Mouse (Mus musculus) inflammation-experienced regulatory T-cells, adult 6 months (primary cell): ENCODE measurements around the gene Soga1. TPM values are rescaled to one million over a fixed set of nuclear protein-coding genes. Genes with fewer than 3 reads are reported as not detected.

Source experiments
- ATAC-seq: one replicate; pipeline ENCODE4 v1.8.0; 2017
- polyA plus RNA-seq, 3 experiments: library from polyadenylated mRNA; unstranded; fragments of 100-300 nt; shearing (Covaris generic); gene quantifications; one replicate each; pipeline ENCODE4 v1.2.1; 2017

The Soga1 gene
- polyA plus RNA-seq, 3 experiments from 2014 or later: 0.17 TPM; not detected in 2

DNA sequence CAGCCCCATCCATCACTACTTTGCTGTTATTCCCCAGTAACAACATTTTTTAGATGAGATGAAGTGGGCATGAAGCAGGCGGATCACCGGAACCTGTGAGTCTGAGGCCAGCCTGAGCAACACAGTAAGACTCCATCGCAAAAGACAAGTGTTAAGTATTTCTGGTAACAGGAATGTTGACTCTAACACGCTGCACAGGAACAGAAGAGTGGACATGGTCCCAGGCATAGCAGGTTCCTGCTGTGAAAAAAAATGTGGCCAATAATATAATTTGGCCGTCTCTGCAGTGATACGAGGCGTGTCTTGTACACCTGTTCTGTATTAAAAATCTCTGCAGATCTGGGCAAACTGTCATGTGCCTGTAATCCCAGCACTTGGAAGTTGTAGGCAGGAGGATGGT lies 43.7 kb downstream of the Soga1 start:
- ATAC-seq: no peak

DNA sequence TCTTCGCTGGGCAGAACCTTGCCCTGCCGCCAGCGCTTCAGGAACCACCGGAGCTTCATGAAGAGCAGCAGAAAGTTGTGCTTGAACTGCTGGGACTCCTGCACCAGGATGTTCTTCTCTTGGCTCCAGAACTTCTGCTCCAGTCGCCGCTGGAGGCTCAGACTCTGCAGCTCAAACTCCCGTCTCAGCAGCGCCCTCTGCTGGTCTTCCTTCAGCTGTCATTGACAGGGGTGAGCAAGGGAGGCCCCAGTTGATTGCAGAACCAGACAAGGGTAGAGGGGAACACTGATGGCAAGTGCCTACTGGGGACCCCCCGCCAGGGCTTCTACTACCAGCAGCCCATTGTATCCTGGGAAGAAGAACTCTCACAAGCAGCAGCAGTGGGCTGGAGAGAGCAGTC lies 48.2 kb downstream of the Soga1 start:
- ATAC-seq: peak; percentile 25

- ATAC-seq: no peak
These were observed 50.8 kb downstream of the Soga1 start for GRCm38 (mm10) chr2:157028261-157028660.

DNA sequence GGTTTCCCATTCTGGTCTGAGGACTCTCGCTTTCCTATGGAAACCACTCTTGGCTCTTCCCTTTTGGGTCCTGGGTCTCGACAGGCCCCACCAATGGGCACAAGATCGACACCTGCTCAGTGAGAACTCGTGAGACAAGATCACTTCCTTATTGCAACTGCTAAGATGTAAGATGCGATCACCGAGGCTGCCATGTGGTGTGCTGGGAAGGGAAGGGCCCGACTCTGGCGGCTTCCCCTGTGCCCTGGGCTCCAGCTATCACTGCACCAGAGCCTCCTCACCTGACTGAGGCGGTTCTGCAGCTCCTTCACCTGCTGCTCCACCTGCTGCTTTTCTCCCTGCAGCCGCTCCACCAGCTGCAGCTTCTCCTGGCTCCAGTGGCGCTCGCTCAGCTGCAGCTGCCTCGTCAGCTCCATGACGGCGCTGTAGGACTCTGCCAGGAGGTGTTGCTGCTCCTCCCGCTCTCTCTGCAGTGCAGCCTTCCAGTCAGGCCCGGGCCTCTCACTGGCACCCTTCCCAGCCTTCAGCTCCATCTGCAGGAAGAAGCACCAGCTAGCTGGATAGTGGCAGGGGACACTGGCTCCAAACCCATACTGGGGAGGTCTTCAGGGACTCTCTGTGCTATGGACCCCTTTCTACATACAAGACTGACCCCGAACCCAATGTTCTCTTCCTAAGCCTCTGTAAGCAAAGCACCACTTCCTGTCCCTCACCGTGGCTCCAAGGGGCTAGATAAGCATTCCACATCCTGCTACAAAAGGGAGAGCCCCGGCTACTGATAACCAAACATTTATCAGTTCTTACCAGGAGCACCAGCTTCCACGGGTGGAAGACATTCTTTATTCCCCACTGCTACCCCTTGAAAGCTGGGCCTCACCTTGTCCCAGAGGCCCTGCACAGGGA lies 51.7 kb downstream of the Soga1 start:
- no peak for ATAC-seq

GRCm38 (mm10) chr2:157021156-157021555 lies 57.9 kb downstream of the Soga1 start:
- no peak for ATAC-seq

DNA sequence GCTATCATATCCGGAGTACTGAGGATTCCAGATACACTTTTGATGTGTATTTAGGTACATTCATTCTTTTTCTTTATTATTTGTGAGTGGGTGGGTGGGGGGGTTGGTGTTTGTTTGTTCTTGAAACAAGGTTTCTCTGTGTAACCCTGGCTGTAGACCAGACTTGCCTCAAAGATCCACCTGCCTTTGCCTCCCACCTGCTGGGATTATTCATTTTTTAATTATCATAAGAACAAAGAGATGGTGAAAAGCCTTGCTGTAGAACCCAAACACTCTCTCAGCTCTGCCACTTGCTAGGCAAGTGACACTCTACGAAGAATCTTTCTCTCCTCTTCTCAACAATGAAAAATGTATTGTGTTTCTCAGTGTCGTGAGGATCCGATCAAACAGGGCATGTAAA lies 59.8 kb downstream of the Soga1 start:
- ATAC-seq: no peak

DNA sequence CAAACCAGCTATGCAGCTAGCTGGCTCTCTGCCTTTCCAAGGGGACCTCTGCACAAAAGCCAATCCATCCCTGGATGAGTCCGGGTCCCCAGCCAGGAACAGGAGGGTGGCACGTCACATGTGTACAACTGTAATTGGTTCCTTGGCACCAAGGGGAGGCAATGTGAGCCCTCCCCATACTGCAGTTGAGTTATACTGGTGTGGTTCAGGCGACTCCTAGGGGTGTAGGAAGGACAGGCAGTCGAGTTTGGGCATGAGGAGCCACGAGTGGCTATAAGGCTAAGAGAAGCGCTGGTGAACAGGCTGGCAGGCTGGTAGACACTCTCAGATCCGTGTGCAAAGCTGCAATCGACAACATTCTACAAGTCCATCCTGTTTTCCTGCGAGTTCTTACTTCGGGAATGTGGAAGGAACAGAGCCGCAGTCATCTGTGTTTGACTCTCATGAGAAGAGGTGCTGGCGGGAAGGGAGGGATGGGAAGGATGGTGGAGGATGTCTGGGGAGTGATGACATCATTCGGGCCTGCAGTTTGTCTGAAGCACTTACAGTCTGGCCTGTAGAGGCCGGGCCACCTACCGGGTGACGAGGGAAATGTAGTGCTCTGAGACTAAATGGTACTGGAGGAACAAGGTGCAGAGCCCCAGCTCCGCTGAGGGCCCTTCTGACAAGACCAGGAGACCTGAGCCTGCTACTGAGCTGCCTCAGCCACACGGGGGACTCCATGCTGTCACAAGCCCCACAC lies 62.4 kb downstream of the Soga1 start:
- no peak for ATAC-seq

DNA sequence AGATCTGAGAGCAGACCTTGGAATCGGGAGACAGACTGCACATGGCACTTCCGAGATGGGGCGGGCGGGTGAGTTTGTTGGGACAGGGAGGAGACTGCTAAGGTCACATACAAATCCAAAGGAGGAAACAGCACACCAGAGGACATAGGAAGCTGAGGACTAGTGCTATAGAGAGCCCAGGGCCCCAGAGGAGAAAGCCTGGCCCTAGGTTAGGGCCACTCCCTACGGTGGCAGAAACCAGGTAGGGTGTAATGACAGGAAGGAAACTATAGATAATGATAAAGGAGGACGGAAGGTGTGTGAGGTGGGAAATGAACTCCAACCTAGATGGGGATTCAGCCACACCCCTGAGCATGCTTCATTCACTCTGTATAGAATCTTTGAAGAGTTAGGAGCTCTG lies 66.7 kb downstream of the Soga1 start:
- no peak for ATAC-seq

DNA sequence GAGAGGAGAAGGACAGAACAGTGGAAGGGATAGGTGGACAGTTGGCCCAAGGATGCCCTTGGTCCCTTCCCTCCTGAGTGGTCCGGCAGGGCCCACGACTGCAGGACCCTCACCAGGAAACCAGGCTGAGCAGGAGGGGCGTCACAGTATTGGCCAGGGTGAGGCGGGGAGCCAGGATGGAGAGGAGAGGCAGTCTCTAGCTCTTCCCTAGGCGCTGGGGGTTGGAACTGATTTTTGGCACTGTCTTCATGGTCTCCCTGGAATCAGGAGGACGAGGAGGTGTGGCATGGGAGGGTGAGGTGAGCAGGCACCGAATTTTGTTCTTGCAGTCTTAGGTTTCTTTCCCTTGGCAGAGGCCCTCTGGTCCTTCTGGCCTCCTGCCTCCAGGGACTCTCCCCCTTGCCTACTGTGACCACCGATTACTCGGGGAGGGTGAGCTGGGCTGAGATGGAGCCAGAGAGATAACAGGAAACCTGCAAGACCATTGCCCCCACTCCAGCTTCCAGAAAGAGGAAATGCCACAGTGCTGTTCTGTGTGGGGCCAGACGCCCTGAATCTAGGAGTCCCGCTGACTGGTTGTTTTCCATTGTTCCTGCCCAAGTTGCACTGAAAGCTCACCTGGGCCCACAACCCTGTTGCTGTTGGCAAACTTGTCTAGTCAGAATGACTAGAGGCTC lies 68.3 kb downstream of the Soga1 start:
- no peak for ATAC-seq

GRCm38 (mm10) chr2:157010121-157010520 lies 68.9 kb downstream of the Soga1 start:
- ATAC-seq: no peak

DNA sequence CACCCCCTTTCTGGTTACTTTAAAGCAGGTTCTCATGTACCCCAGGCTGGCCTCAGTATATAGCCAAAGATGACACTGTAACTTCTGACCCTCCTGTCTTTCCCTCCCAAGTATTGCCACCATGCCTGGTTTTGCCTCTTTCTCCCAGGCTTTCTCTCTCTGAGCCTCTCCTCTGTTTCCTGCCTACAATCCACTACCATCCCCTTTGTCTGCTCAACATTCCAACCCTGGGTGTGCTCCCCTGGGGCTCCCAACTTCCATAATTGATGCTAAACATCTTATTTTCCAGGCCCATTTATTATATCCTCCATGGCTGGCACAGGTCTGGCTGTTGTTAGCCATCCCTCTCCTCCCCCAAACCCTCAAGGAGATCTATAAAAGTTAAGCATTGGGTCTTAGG lies 70.5 kb downstream of the Soga1 start:
- no peak for ATAC-seq

GRCm38 (mm10) chr2:157007234-157007596 lies 71.8 kb downstream of the Soga1 start:
- ATAC-seq: peak; percentile 29

DNA sequence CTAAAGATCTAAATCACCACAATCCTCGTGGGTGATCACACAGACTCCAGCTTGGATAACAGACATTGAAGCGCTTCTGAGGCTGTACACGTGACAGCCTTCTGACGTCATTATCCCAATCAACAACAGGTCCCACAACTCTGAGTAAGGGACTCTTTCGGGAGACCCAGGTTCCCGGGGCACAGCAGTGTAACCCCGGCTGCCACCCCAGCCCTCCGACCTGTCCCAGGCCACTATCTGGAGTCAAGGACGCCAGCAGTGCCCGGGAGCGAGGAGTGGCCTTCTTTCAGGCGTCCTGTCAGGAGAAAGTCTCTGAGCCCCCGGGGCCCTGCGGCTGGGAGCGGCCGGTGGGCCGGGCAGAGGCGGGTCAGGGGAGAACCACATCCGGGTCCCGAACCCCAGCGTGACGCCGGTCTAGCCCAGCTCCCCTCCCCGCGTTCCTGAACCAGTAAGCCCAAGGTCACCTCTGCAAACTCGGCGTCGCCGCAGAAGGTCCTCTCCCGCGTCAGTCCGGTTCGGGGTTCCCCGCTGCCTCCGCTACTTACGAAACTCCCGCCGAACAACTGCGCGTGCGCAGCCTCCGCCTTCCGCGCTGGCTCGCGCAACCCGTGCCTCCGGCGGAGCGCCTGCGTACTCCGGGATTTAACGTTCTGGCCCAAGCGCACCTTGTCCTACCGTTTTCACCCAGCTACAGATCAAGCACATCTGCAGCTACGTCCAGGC lies 72.4 kb downstream of the Soga1 start, which contains the start of gene Dsn1:
Gene Dsn1, minus strand, starts transcription at position 644 of the 723 bp plus-strand sequence.
- peak; percentile 78 for ATAC-seq

GRCm38 (mm10) chr2:157002321-157002720 lies 76.7 kb downstream of the Soga1 start:
- no peak for ATAC-seq

- no peak for ATAC-seq
These were observed 80.8 kb downstream of the Soga1 start for GRCm38 (mm10) chr2:156998263-156998662.

DNA sequence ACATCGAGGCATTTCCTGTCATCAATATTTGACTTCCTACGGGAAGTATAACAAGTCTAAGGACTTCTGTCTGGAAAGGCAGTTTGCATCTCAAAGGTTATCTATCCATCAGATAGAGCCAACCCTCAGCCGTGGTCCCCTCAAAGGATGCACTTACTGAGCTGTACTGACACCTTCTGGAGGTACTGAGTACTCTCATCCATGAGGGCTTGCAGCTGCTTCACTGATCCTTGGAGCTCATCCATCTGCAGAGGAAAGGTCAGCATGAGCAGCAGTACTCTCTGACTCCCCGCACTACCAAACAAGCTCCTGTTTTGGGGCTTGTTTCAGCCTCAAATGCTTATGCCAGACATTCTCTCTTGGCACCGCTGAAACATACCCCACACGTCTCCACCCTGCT lies 82.5 kb downstream of the Soga1 start:
- ATAC-seq: no peak

- peak; percentile 94 for ATAC-seq
These were observed 87.4 kb downstream of the Soga1 start, which contains the start of gene Ndrg3 for GRCm38 (mm10) chr2:156991470-156992319. Gene Ndrg3, minus strand, starts transcription at chr2:156992056.

GRCm38 (mm10) chr2:156990727-156991431 lies 88.2 kb downstream of the Soga1 start:
- ATAC-seq: no peak

DNA sequence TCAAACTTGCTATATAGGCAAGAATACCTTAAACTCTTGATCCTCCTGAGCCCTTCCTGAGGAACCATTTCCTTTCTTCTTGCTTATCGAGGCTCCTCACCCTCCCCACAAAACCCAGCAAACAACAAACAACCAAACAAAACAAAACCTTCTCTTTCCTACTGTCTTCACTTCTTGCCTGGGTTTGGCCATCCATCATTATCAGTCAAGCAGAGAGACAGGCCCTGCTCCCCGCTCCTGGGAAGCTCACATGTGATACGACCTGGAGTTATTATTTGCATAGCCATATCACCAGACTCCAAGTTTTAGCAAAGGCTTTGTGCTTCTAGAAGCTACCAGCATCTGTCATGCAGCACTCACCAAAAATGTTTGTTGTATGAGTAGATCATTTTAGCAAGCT lies 91.7 kb downstream of the Soga1 start:
- ATAC-seq: no peak

DNA sequence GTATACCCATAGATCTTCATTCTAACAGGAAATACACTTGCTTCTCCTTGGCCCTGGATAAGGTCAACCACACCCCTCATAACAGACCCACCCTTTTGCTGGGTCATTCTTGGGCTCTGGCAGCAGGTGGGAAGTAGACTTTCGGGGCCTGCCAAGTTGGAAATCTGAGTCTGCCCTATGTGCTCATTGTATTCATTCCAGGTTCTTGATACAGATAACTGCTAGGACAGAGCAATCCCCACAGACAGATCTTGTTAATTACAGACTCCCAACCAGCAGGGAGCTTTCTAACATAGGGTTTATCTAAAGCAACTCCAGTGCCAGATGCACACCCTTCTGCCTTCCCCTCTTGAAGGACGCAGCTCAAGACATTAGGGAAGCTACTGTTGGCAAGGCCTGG lies 96.2 kb downstream of the Soga1 start:
- ATAC-seq: no peak

GRCm38 (mm10) chr2:156981291-156981690 lies 97.8 kb downstream of the Soga1 start:
- ATAC-seq: no peak
